Mouse (Mus musculus) myocyte (in vitro differentiated cells): ENCODE results near the gene Gm20388.

Source experiments
- E2F4 ChIP-seq: IDR thresholded peaks from one replicate; pipeline ENCODE4 v1.6.1; 2011; ENCODE audit warnings: mild to moderate bottlenecking, control low read depth, moderate library complexity; ENCODE audit not compliant: insufficient read depth
- MAX ChIP-seq: IDR thresholded peaks from one replicate; pipeline ENCODE4 v1.6.1; 2011; ENCODE audit warnings: low read depth, mild to moderate bottlenecking, control low read depth
- MYOG ChIP-seq, 3 experiments: IDR thresholded peaks; one replicate each; pipeline ENCODE4 v1.6.1; 2011; ENCODE audit warnings: control low read depth in 2 of 3, low read depth in 2 of 3, mild to moderate bottlenecking in 2 of 3; ENCODE audit not compliant: insufficient read length in 2 of 3, control insufficient read depth in 1 of 3, insufficient read depth in 1 of 3
- POLR2A ChIP-seq: IDR thresholded peaks from one replicate; pipeline ENCODE4 v1.6.1; 2011; ENCODE audit warnings: low read depth, mild to moderate bottlenecking, control low read depth, moderate library complexity; ENCODE audit not compliant: insufficient read length
- USF1 ChIP-seq: IDR thresholded peaks from one replicate; pipeline ENCODE4 v1.6.1; 2011; ENCODE audit warnings: low read depth, mild to moderate bottlenecking, control low read depth, moderate library complexity

DNA sequence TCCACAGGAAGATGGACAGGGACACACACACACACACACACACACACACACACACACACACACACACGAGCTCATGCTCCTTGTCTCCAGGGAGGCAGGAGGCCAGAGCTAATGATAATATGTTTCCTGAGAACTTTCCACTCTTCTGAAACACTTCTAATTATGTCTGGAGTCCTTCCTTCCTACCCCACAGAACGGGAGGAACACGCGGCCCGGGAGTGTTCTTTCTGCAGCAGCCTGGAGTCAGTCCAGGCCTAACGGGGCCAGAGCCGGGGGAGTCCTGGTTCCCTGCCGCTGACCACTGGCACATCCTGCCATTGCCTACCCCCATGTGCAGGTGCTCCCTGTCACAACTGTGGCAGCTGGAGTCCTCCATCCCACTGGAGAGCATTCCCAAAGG, 1421.8 kb downstream of the Gm20388 start:
- TF ChIP-seq MAX, result no peak
- TF ChIP-seq POLR2A, result no peak
- TF ChIP-seq USF1, result no peak
- no peak for TF ChIP-seq MYOG (IDR thresholded peaks at IDR 0.05; ENCODE audit: control insufficient read depth in 1 of 3, insufficient read depth in 1 of 3, insufficient read length in 2 of 3, low read depth in 2 of 3)
- no peak for TF ChIP-seq E2F4
